Mouse (Mus musculus): ENCODE results near the gene Gper1. TPM values are rescaled to one million over a fixed set of nuclear protein-coding genes. Genes with fewer than 3 reads are reported as not detected.

The Gper1 gene
- polyA plus RNA-seq (2014; fragmentation: Illumina TruSeq; extraction: RNeasy Lipid Tissue Mini Kit (QIAGEN cat#74804); ENCODE audit: low read depth, low replicate concordance), result not detected

GRCm38 (mm10) chr5:139423026-139423865 is at the start of gene Gper1:
Gene Gper1 (plus strand): TSS chr5:139423151.

GRCm38 (mm10) chr5:139377468-139378270 is 45.3 kb upstream of the Gper1 start, which contains the start of gene Gpr146:
Gene Gpr146 (plus strand): TSS chr5:139377697.

GRCm38 (mm10) chr5:139404801-139405401 is 18.1 kb upstream of the Gper1 start, which contains the start of gene C130050O18Rik:
Gene C130050O18Rik (plus strand): TSS chr5:139405280.

GRCm38 (mm10) chr5:139460384-139461067 is 37.6 kb downstream of the Gper1 start, which contains the start of gene 3110082I17Rik:
Gene 3110082I17Rik (minus strand): TSS chr5:139460527.

Other genes with a start within 250 kb of the Gper1 start
- gene Sun1, start 222.5 kb upstream of the Gper1 start, polyA plus RNA-seq (2014; fragmentation: Illumina TruSeq; extraction: RNeasy Lipid Tissue Mini Kit (QIAGEN cat#74804); ENCODE audit: low read depth, low replicate concordance), result 42.7 TPM
- 9.2 TPM for gene Get4, start 170.8 kb upstream of the Gper1 start, polyA plus RNA-seq (2014; fragmentation: Illumina TruSeq; extraction: RNeasy Lipid Tissue Mini Kit (QIAGEN cat#74804); ENCODE audit: low read depth, low replicate concordance)
- gene Adap1, start 97.5 kb upstream of the Gper1 start, polyA plus RNA-seq (2014; fragmentation: Illumina TruSeq; extraction: RNeasy Lipid Tissue Mini Kit (QIAGEN cat#74804); ENCODE audit: low read depth, low replicate concordance), result 0.15 TPM
- gene Cox19, start 71.7 kb upstream of the Gper1 start, polyA plus RNA-seq (2014; fragmentation: Illumina TruSeq; extraction: RNeasy Lipid Tissue Mini Kit (QIAGEN cat#74804); ENCODE audit: low read depth, low replicate concordance), result 8.3 TPM
- gene Cyp2w1, start 70.5 kb upstream of the Gper1 start, polyA plus RNA-seq (2014; fragmentation: Illumina TruSeq; extraction: RNeasy Lipid Tissue Mini Kit (QIAGEN cat#74804); ENCODE audit: low read depth, low replicate concordance), result not detected
- gene Gpr146, start 45.5 kb upstream of the Gper1 start, polyA plus RNA-seq (2014; fragmentation: Illumina TruSeq; extraction: RNeasy Lipid Tissue Mini Kit (QIAGEN cat#74804); ENCODE audit: low read depth, low replicate concordance), result 0.20 TPM
- gene C130050O18Rik, start 17.9 kb upstream of the Gper1 start, polyA plus RNA-seq (2014; fragmentation: Illumina TruSeq; extraction: RNeasy Lipid Tissue Mini Kit (QIAGEN cat#74804); ENCODE audit: low read depth, low replicate concordance), result not detected
- gene 3110082I17Rik, start 37.4 kb downstream of the Gper1 start, polyA plus RNA-seq (2014; fragmentation: Illumina TruSeq; extraction: RNeasy Lipid Tissue Mini Kit (QIAGEN cat#74804); ENCODE audit: low read depth, low replicate concordance), result 1.6 TPM
- gene Zfand2a, start 61.4 kb downstream of the Gper1 start, polyA plus RNA-seq (2014; fragmentation: Illumina TruSeq; extraction: RNeasy Lipid Tissue Mini Kit (QIAGEN cat#74804); ENCODE audit: low read depth, low replicate concordance), result 6.8 TPM
- gene Uncx, start 120.3 kb downstream of the Gper1 start, polyA plus RNA-seq (2014; fragmentation: Illumina TruSeq; extraction: RNeasy Lipid Tissue Mini Kit (QIAGEN cat#74804); ENCODE audit: low read depth, low replicate concordance), result not detected